Comparison of ENCODE assay signal across 11 mouse cellular contexts in the genomic region with DNA sequence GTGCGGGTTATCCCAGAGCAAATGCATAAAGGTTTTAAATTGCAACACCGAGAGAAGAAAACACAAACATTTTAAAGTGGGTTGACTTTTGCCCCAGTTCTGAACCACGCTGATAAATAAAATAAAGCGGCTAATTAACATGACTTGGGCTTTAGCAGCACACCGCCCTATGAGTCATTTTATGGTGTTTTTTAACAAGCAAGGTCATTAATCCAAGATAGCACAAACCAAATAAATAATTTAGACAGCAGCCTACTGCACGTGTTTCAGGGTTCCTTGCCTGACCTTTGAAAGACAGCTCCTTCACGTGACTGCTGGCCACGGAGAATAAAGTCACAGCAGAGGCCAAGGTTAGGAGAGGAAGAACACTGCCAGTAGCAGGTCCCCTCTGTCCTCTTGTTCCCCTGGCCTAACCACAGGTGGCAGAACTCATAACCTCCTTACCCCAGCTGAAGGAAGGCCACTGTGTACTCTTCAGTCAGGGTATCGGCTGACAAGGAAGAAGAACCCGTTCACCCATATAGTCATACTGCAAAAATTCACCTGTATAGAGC.
DNase-seq lines count a peak whose midpoint lies in the region; ATAC-seq and TF ChIP-seq lines count a peak whose summit lies in the region.
"Had no signal": no experiment of that assay in that cellular context is flagged by ENCODE, and none has a peak within 500 bp of the region (broad histone marks: within the 10 kb centered on the region; RNA-seq: fewer than 3 reads in every experiment).

No protein-coding gene starts in this region.

- H3K27me3 ChIP-seq in lung, embryonic 14.5 days (ENCODE audit: insufficient read depth, low read length): no peaks in the 10 kb centered on the region
- H3K27me3 ChIP-seq in intestine, embryonic 15.5 days (replicated peaks): no peaks in the 10 kb centered on the region
- H3K27me3 ChIP-seq: forebrain, embryonic 12.5 days; liver, embryonic 13.5 days had no signal

- intact Hi-C loops in left cerebral cortex, postnatal 25 days (cut with DNase I): no loop called here

- H3K9ac ChIP-seq in lung, embryonic 14.5 days: no peak overlapping the region
- H3K9ac ChIP-seq in intestine, embryonic 15.5 days: no peak overlapping the region
- H3K9ac ChIP-seq: forebrain, embryonic 12.5 days; liver, embryonic 13.5 days had no signal

- no peaks in the 10 kb centered on the region for H3K36me3 ChIP-seq in lung, embryonic 14.5 days (ENCODE audit: insufficient read depth)
- H3K36me3 ChIP-seq in intestine, embryonic 15.5 days: no peaks in the 10 kb centered on the region
- H3K36me3 ChIP-seq: forebrain, embryonic 12.5 days; liver, embryonic 13.5 days had no signal

- no peak for DNase-seq in lung, embryonic 14.5 days
- DNase-seq in lung, postnatal 25 days (ENCODE audit: low spot score): no peak
- peak; percentile 32 to 47 for DNase-seq in adrenal gland, adult 18-20 months (ENCODE audit: low spot score in 2 of 2)
- peak; percentile 53 for DNase-seq in large intestine, adult 2 months (ENCODE audit: low read depth, low spot score)
- DNase-seq in cerebellum, adult 11 months: no peak
- DNase-seq in left cerebral cortex, postnatal 25 days (ENCODE audit: low spot score in 2 of 2): no peak
- no peak for DNase-seq in layer of hippocampus, adult 18-20 months (ENCODE audit: low spot score in 2 of 2)
- DNase-seq: liver, embryonic 13.5 days; right cerebral cortex, adult 18-20 months had no signal

- TF ChIP-seq CTCF in lung, embryonic 14.5 days (IDR thresholded peaks at IDR 0.05; ENCODE audit: low read depth): no peak

- H3K4me1 ChIP-seq in lung, embryonic 14.5 days (ENCODE audit: insufficient read depth): 0 out of 2 replicates have a peak, but pooled peaks cover 3% of the 10 kb centered on the region
- H3K4me1 ChIP-seq in intestine, embryonic 15.5 days (replicated peaks): peaks cover 11% of the 10 kb centered on the region

- H3K9me3 ChIP-seq in lung, embryonic 14.5 days (ENCODE audit: low read depth, low read length): no peaks in the 10 kb centered on the region
- H3K9me3 ChIP-seq in intestine, embryonic 15.5 days: no peaks in the 10 kb centered on the region
- H3K9me3 ChIP-seq: forebrain, embryonic 12.5 days; liver, embryonic 13.5 days had no signal

- no peak overlapping the region for H3K4me3 ChIP-seq in lung, embryonic 14.5 days (ENCODE audit: low read depth, low read length)
- H3K4me3 ChIP-seq in intestine, embryonic 15.5 days (replicated peaks): no peak overlapping the region
- H3K4me3 ChIP-seq: forebrain, embryonic 12.5 days; liver, embryonic 13.5 days had no signal

- H3K27ac ChIP-seq in lung, embryonic 14.5 days (ENCODE audit: low read depth): peak overlapping the region; percentile 48
- peak overlapping the region; percentile 59 for H3K27ac ChIP-seq in intestine, embryonic 15.5 days
- H3K27ac ChIP-seq: liver, embryonic 13.5 days had no signal

- WGBS in lung, embryonic 14.5 days: 59% methylated on average over 10 of the region's 10 CpGs
- 42% methylated on average over 10 of the region's 10 CpGs for WGBS in intestine, embryonic 15.5 days
- 18% methylated on average over 10 of the region's 10 CpGs for WGBS in large intestine, adult 2 months

- no peak overlapping the region for H3K4me2 ChIP-seq in lung, embryonic 14.5 days
- no peak overlapping the region for H3K4me2 ChIP-seq in intestine, embryonic 15.5 days (replicated peaks)
- H3K4me2 ChIP-seq: forebrain, embryonic 12.5 days; liver, embryonic 13.5 days had no signal

- ATAC-seq in lung, embryonic 14.5 days (ENCODE audit: insufficient read depth): no peak
- ATAC-seq in intestine, embryonic 15.5 days: peak; percentile 72

Comparison
In these comparisons a context has a peak if more than half of its experiments do, and no peak if none do; other contexts are left out.
1. DNase-seq: peak in adrenal gland, adult 18-20 months (2 of 2) and large intestine, adult 2 months (single experiment); none in lung, embryonic 14.5 days (single experiment), lung, postnatal 25 days (single experiment), cerebellum, adult 11 months (single experiment), left cerebral cortex, postnatal 25 days (0 of 2) and layer of hippocampus, adult 18-20 months (0 of 2).